Mouse (Mus musculus) gastrocnemius, adult 2 months (tissue): ENCODE measurements around the gene Acvrl1. TPM values are rescaled to one million over a fixed set of nuclear protein-coding genes. Genes with fewer than 3 reads are reported as not detected.

Experiments
- DNase-seq: peaks from one replicate; pipeline ENCODE4 v3.0.0; 2022
- H3K27ac ChIP-seq: fragments of 200-600 bp; 2 replicates; pipeline ENCODE4 v1.8.1; 2022; ENCODE audit warnings: mild to moderate bottlenecking
- H3K4me3 ChIP-seq: fragments of 200-600 bp; 2 replicates; pipeline ENCODE4 v1.8.1; 2022; ENCODE audit warnings: mild to moderate bottlenecking, moderate library complexity
- CTCF ChIP-seq: fragments of 200-600 bp; IDR thresholded peaks from 2 replicates; pipeline ENCODE4 v1.8.1; 2022; ENCODE audit warnings: antibody characterized with exemption, mild to moderate bottlenecking, moderate library complexity
- intact Hi-C: fragments of 180-260 bp; cut with DNase I; formaldehyde crosslinking; loops from one replicate; pipeline ENCODE4 v1.15.1; 2025
- microRNA-seq: library from miRNA; unstranded; fragments of <30 nt; microRNA quantifications from one replicate; pipeline ENCODE4 v1.2.0, GENCODE M21; 2021
- total RNA-seq, 2 experiments: library from RNA; stranded (reverse); gene quantifications; 2 replicates each; pipeline ENCODE4 v1.2.3; 2021

Acvrl1 gene
- total RNA-seq, 2 experiments from 2014 or later, result 10.2 to 14.5 TPM

DNA sequence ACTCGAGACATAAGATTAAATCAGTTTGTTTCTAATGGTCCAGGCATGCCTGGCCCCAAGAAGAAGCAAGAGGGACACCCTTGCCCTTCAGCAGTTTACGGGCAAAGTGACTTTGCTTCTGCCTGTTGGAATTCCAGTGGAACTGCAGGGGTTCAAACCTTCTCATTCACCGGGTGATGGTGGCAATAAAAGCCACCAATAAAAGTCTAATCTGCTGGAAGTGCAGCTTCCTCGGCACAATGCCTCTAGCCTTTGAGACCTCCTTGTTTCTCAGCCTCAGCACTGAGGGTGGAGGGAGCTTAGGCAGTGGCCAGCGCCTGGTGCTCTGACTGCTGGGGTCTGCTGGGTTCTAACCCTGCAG is 52.8 kb downstream of the Acvrl1 start:
- no peak for TF ChIP-seq CTCF
- no peak for DNase-seq
- H3K4me3 ChIP-seq, result peak overlapping the region; percentile 38
- H3K27ac ChIP-seq, result peak overlapping the region; percentile 98
- intact Hi-C loops, result no loop called here

DNA sequence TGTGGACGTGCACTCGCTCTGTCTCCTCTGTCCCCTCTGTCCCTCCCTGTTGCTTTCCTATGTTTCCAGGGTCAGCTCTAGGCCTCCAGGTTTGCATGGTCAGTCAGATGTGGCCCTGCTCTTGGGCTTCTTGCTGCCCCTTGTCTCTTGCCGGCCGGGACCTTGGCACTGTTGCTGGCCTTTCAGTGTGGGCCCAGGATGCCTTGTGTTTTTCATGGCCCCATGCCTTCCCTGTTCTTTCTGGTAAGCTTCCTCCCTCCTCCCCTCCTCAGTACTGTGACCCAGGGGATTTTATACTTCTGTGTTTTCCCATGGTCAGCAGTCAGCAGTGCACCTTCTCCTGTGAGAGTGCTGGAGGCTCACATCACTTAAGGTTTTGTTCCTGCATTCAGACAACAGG is 53.2 kb downstream of the Acvrl1 start:
- no peak for DNase-seq
- Histone ChIP-seq H3K27ac (peak overlapping the region; percentile 98), H3K4me3 (peak overlapping the region; percentile 38)
- intact Hi-C loops, result no loop called here
- no peak for TF ChIP-seq CTCF

DNA sequence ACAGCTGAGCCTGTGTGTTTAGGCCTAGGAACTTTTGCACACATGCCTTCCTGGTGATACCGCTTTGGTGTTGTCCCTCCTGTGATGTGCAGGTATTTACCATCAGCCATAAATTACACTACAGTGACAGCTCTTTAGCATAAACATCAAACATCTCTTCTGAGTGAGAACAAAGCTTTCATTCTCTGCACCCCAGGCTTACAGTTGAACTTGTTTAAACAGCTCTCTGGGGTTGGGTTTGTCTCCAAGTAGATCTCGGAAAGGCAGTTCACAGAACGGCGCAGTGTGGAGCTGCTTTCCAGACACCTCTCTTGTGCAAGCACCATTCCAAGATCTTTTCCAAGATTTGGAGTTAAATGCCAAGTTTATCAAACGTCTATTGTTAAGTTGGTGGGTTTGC is 54.4 kb downstream of the Acvrl1 start:
- DNase-seq, result no peak
- no peak overlapping the region for H3K4me3 ChIP-seq
- peak overlapping the region; percentile 25; the same call in 1 of the 2 replicates for H3K27ac ChIP-seq
- intact Hi-C loops, result no loop called here
- TF ChIP-seq CTCF, result no peak

DNA sequence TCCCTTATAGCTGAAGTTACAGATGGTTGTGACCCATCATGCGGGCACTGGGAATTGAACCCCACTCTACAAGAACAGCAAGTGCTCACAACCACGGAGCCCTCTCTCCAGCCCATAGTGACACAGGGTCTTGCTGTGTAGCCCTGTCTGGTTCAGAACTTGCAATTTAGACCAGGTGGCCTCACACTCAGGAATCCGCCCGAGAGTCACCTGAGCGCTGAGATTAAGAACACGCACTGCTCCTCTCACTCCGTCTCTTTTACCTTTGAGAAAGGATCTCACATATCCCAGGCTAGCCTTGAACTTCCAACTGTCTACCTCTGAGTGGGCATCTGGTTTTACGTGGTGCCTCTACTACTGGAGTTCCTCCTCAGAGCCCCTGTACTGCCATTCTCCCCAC is 56.0 kb downstream of the Acvrl1 start:
- no peak for DNase-seq
- intact Hi-C loops, result no loop called here
- Histone ChIP-seq H3K4me3 (no peak overlapping the region), H3K27ac (no peak overlapping the region)
- no peak for TF ChIP-seq CTCF

DNA sequence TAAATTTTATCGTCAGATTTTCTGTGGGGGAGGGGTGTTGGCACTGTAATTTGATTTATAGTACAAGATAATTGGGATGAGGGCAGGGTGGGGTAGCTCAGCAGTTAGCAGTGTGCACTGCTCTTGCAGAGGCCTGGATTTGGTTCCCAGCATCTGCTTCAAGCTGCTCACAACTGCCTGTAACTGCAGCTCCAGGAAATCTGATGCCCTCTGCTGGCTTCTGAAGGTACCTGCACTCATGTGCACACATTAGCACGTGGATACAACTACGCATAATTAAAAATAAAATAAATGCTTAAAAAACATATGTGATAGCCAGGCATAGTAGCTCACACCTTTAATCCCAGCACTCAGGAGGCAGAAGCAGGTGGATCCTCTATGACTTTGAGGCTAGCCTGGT is 57.2 kb downstream of the Acvrl1 start:
- Histone ChIP-seq H3K27ac (no peak overlapping the region), H3K4me3 (no peak overlapping the region)
- DNase-seq, result no peak
- intact Hi-C loops, result no loop called here
- peak; percentile 30; the same call in 1 of the 2 replicates for TF ChIP-seq CTCF

DNA sequence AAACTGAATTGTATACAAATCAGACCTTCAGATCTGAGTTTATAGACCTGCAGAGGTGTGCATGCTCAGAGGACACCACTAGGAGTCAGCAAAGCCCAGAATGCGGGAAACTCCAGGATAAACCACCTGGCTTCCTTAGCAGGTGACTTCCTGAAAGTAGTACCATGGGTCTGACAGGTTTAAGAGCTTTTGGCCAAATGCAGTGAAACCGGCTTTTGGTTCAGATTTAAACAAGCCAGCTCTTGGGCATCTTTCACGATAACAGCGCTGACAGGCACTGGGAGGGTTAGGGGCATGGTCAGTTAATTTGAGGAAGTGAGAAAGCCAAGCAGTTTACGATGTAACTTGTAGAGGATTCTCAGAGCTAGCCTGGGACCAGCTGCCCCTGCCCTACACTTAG is 59.6 kb downstream of the Acvrl1 start:
- intact Hi-C loops, result no loop called here
- DNase-seq, result no peak

DNA sequence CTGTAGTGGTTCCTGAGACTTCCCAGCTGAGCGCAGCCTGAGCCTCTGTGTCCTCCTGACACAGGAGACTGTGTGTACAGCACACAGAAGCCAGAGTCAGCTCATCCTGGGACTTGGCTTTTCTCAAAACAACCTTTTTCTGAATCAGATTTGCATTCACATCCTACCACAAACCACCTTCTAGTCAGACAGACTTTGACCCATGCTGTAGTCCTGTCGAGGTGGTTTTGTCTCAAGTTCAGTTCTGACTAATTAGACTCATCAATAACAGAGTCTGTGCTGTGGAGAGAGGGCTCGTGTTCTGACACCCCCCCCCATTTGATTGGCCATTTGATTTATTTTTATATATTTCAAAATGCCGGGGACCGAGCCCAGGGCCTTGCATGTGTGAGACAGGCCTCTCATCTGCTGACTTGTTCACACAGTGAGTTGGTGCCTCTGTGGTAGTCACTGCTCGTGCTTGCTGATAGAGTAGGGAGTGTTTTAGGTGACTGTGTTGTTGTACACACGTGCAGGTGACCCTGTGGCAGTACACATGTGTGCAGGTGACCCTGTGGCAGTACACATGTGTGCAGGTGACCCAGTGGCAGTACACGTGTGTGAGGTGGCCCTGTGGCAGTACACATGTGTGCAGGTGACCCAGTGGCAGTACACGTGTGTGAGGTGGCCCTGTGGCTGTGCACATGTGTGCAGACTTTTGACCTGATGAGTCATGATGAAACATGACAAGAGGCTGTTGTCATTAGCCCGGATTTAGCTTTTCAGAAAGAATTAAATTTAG is 61.8 kb downstream of the Acvrl1 start:
- Histone ChIP-seq H3K4me3 (no peak overlapping the region), H3K27ac (peak overlapping the region; percentile 77)
- TF ChIP-seq CTCF, result no peak
- no peak for DNase-seq
- intact Hi-C loops, result no loop called here

More for the DNA sequence above, 59.6 kb downstream of the Acvrl1 start:
- peak; percentile 19; the same call in 1 of the 2 replicates for TF ChIP-seq CTCF
- Histone ChIP-seq H3K4me3 (no peak overlapping the region), H3K27ac (no peak overlapping the region)

DNA sequence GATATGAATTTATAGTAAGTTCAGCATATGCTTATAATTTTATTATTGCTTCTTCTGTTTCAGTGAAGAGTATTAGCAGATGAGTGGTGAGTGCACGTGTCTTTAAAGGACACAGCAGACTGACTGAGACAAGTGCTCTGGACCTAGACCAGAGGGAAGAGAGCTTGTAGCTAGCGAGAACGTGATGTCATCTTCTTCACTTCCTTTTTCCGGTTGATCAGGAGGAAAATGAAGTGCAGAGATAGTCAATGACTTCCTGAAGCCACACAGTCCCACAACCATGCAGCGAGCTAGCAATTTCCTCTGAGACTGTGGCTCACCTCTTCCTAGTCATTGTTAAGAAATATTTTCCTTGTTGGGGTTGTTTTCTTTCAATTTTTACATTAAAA is 62.4 kb downstream of the Acvrl1 start:
- TF ChIP-seq CTCF, result no peak
- no peak for DNase-seq
- H3K4me3 ChIP-seq, result no peak overlapping the region
- intact Hi-C loops, result no loop called here
- peak overlapping the region; percentile 77 for H3K27ac ChIP-seq

DNA sequence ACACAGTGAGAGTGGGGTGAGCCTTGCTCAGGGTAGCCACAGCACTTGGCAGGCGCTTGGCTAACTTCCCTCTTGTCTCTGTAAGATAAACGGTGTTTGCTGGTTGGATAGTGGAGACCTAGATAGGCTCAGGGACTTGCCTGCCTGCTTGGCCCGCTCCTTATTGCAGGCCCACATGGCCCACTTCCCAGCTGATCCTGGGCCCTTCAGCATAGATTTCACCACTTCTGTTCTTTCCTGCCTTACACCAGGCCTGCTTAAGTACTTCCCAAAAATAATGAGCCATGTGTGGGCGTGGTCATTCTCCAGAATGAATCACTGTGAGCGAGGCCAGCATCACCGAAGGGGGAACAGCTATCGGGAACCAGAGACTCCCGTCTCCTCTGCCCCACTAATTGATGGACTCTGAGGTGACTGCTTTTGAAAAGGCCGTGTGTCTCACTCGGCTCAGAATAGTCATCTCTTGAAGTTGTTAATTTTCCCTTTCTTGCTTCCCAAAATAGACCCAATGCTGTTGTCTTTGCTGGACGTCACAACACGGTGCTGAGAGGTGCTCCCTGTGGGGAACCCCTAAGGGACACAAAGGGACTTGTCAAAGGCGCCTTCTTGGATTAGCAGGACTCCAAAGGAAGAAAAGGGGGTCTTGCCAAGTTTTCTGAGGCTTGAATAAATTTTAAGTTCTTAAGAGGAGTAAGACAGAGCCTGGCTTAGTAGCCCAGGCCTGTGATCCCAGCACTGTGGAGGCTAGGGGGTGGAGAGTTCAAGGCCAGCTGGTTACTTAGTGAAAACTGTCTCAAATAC is 63.3 kb downstream of the Acvrl1 start:
- peak overlapping the region; percentile 9; the same call in 1 of the 2 replicates for H3K4me3 ChIP-seq
- intact Hi-C loops, result no loop called here
- TF ChIP-seq CTCF, result no peak
- peak overlapping the region; percentile 77 for H3K27ac ChIP-seq
- peak; percentile 70 for DNase-seq

DNA sequence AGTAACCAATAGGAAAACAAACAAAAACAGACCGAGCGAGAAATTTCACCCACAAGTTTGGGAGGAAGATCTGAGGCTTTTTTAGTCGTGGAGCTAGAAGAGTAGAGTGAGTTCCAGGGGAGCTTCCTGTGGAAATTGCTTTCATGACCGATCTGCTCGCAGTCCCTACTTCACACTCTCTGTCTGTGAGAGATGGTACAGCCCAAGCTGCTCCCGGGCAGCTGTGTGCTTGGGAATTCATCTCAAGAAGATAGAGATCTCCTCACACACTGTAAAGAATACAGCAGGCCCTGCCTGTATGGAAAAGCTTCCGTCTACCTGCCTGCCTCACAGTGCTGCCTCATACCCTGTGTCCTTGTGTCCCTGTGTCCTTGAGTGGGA is 63.9 kb downstream of the Acvrl1 start:
- intact Hi-C loops, result no loop called here
- no peak overlapping the region for H3K4me3 ChIP-seq
- DNase-seq, result no peak
- peak overlapping the region; percentile 77 for H3K27ac ChIP-seq
- TF ChIP-seq CTCF, result no peak

DNA sequence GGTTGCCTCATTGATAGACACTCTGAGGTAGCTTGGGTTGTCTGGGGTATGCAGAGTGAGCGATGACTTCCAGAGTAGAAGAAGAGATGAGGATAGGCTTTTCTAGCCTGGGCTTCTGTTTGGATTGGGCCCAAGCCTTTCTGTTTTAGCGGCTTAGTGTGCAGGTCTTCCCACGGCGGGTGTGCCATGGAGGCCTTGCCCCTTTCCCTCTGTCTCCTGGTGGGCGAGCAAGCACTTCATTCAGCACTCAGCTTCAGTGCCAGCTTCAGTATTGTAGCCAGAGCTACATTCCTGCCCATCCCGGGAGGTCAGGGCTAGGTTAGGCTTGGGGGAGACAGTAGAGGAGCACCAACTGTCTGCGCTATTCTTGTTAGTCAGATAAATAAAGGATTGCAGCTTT is 64.3 kb downstream of the Acvrl1 start:
- DNase-seq, result no peak
- intact Hi-C loops, result no loop called here
- Histone ChIP-seq H3K27ac (peak overlapping the region; percentile 77), H3K4me3 (no peak overlapping the region)
- TF ChIP-seq CTCF, result no peak

DNA sequence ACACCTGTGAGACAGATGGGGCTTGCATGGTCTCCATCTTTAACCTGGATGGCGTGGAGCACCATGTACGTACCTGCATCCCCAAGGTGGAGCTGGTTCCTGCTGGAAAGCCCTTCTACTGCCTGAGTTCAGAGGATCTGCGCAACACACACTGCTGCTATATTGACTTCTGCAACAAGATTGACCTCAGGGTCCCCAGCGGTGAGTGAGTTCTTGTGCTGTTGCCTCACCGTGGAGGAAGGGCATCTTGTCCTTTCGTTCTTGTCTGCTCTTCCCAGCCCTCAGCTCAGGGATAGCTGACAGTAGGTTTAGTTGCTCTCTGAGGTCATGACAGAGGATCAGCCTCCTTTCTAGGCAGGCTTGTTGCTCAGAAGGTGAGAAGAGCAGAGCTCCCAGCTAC is 65.6 kb downstream of the Acvrl1 start:
- no peak for TF ChIP-seq CTCF
- intact Hi-C loops, result no loop called here
- Histone ChIP-seq H3K27ac (peak overlapping the region; percentile 66; the same call in 1 of the 2 replicates), H3K4me3 (no peak overlapping the region)
- DNase-seq, result no peak

Small RNAs within 50 kb of the gene (microRNA-seq; reads per million reads assigned to microRNA genes)
- gene Mir6962, result not detected

Other genes with a start within 250 kb of the Acvrl1 start
- not detected for gene Gm47841, start 81.1 kb upstream of the Acvrl1 start, total RNA-seq
- under 1 TPM; 0.67 to 0.77 TPM for gene Fignl2, start 50.0 kb upstream of the Acvrl1 start, total RNA-seq
- gene Ankrd33, start 12.8 kb upstream of the Acvrl1 start, total RNA-seq, result not detected
- 10 to 100 TPM; 26.9 to 30.8 TPM for gene Acvr1b, start 45.5 kb downstream of the Acvrl1 start, total RNA-seq
- 1 to 10 TPM; 5.8 to 5.9 TPM for gene Grasp, start 95.7 kb downstream of the Acvrl1 start, total RNA-seq
- gene Nr4a1, start 125.7 kb downstream of the Acvrl1 start, total RNA-seq, result 100 to 1,000 TPM; 143 to 146 TPM
- 10 to 100 TPM; 23.7 to 32.4 TPM for gene Atg101, start 155.8 kb downstream of the Acvrl1 start, total RNA-seq
- under 1 TPM; 0.20 to 0.36 TPM for gene 6030408B16Rik, start 164.7 kb downstream of the Acvrl1 start, total RNA-seq
- 1 to 10 TPM; 1.6 to 2.5 TPM for gene Krt80, start 241.6 kb downstream of the Acvrl1 start, total RNA-seq